Mouse (Mus musculus): Measurements from ENCODE around the gene Celsr1.

- TF ChIP-seq CTCF (IDR thresholded peaks at IDR 0.05; ENCODE audit: control insufficient read depth, insufficient read depth, insufficient read length) (no peak), USF1 (IDR thresholded peaks at IDR 0.05; ENCODE audit: low read depth) (no peak), MAX (IDR thresholded peaks at IDR 0.05) (no peak), MYOD1 (IDR thresholded peaks at IDR 0.05; ENCODE audit: control insufficient read depth, insufficient read length, low read depth) (no peak)
Observed at GRCm38 (mm10) chr15:85975746-85976145, 57.8 kb downstream of the Celsr1 start.

All from C2C12 (cell line).